Mouse (Mus musculus): ENCODE measurements at regions not wholly inside any gene's neighbourhood (a gene's known extent, or its start where the extent isn't known, plus 50 kb on each side); places are given as distances from the start of the nearest gene placed in this dataset.

GRCm38 (mm10) chr12:54456731-54457130 is 199.6 kb downstream of the Sptssa start:
- TF ChIP-seq CTCF (IDR thresholded peaks at IDR 0.05; ENCODE audit: low read depth, low read length) (no peak), GATA1 (IDR thresholded peaks at IDR 0.05; ENCODE audit: borderline replicate concordance, low read length) (no peak)

Data from G1E (cell line).